Mouse (Mus musculus) heart, embryonic 11.5 days (tissue): ENCODE measurements around the gene Osbpl9. TPM values are rescaled to one million over a fixed set of nuclear protein-coding genes. Genes with fewer than 3 reads are reported as not detected.

Experiments used
- ATAC-seq: fragments of 200-750 bp; cut with Nextera tagmentation; replicated peaks from 2 replicates; pipeline ENCODE4 v1.8.0; 2017; ENCODE audit warnings: moderate library complexity; ENCODE audit not compliant: insufficient number of reproducible peaks, low FRiP score, low TSS enrichment
- H3K27ac ChIP-seq: fragments of 300-500 bp; sonication (generic); 2 replicates; pipeline ENCODE4 v1.5.1; 2014; ENCODE audit warnings: mild to moderate bottlenecking, low read depth, low read length
- H3K27me3 ChIP-seq: fragments of 300-500 bp; sonication (generic); 2 replicates; pipeline ENCODE4 v1.6.1; 2014; ENCODE audit warnings: mild to moderate bottlenecking, low read length, mixed read lengths; ENCODE audit not compliant: control insufficient read depth, insufficient read depth
- H3K36me3 ChIP-seq: fragments of 300-500 bp; sonication (generic); 2 replicates; pipeline ENCODE4 v1.6.1; 2014; ENCODE audit warnings: mild to moderate bottlenecking, low read length, moderate library complexity, mixed read lengths; ENCODE audit not compliant: control insufficient read depth, insufficient read depth
- H3K4me1 ChIP-seq: fragments of 300-500 bp; sonication (generic); 2 replicates; pipeline ENCODE4 v1.6.1; 2014; ENCODE audit warnings: low read length; ENCODE audit not compliant: control insufficient read depth, insufficient read depth
- H3K4me2 ChIP-seq: fragments of 300-500 bp; sonication (generic); 2 replicates; pipeline ENCODE4 v1.6.1; 2014; ENCODE audit warnings: mild to moderate bottlenecking, moderate library complexity
- H3K4me3 ChIP-seq: fragments of 300-500 bp; sonication (generic); 2 replicates; pipeline ENCODE4 v1.5.1; 2014; ENCODE audit warnings: low read depth, low read length
- H3K9ac ChIP-seq: fragments of 300-500 bp; sonication (generic); 2 replicates; pipeline ENCODE4 v1.6.1; 2014; ENCODE audit warnings: mild to moderate bottlenecking, low read depth, low read length, moderate library complexity
- H3K9me3 ChIP-seq: fragments of 300-500 bp; sonication (generic); replicated peaks from 2 replicates; pipeline ENCODE4 v1.6.1; 2016; ENCODE audit warnings: low read length; ENCODE audit not compliant: control insufficient read depth
- WGBS: fragments of 180-500 bp; shearing (Covaris S2); extraction: QIAGEN DNeasy Blood & Tissue Kit; methylation state at CpG from one replicate; pipeline ENCODE4 v1.1.7; 2014; ENCODE audit not compliant: insufficient replicate concordance; 5-methylcytosine and 5-hydroxymethylcytosine counted together
- polyA plus RNA-seq: library from polyadenylated mRNA; unstranded; fragments of >200 nt; fragmentation: Nextera tagmentation; extraction: Ambion mirVana; gene quantifications from 2 replicates; pipeline ENCODE4 v1.2.1, GENCODE M21; 2014

Gene Osbpl9
- polyA plus RNA-seq, 1 experiment from 2014 or later = 46.2 TPM

GRCm38 (mm10) chr4:109092344-109092743, 109.7 kb downstream of the Osbpl9 start:
- peaks cover 12% of the 10 kb centered on the region; the same call in 1 of the 2 replicates for H3K27me3 ChIP-seq
- no peaks in the 10 kb centered on the region for H3K36me3 ChIP-seq
- H3K9me3 ChIP-seq = no peaks in the 10 kb centered on the region
- 70% methylated on average over 5 of the region's 5 CpGs for WGBS
- H3K4me3 ChIP-seq = no peak overlapping the region
- H3K9ac ChIP-seq = no peak overlapping the region
- no peak overlapping the region for H3K27ac ChIP-seq
- H3K4me1 ChIP-seq = peaks cover 10% of the 10 kb centered on the region
- no peak overlapping the region for H3K4me2 ChIP-seq
- no peak for ATAC-seq

GRCm38 (mm10) chr4:109091241-109091777, 110.8 kb downstream of the Osbpl9 start:
- WGBS = 85% methylated on average over 8 of the region's 8 CpGs
- H3K27me3 ChIP-seq = 0 out of 2 replicates have a peak, but pooled peaks cover 4% of the 10 kb centered on the region
- H3K4me1 ChIP-seq = peaks cover 10% of the 10 kb centered on the region
- no peaks in the 10 kb centered on the region for H3K36me3 ChIP-seq
- no peak for ATAC-seq
- no peak overlapping the region for H3K27ac ChIP-seq
- H3K4me2 ChIP-seq = no peak overlapping the region
- H3K9me3 ChIP-seq = no peaks in the 10 kb centered on the region
- H3K4me3 ChIP-seq = no peak overlapping the region
- no peak overlapping the region for H3K9ac ChIP-seq

GRCm38 (mm10) chr4:109089999-109090398, 112.1 kb downstream of the Osbpl9 start:
- H3K9ac ChIP-seq = no peak overlapping the region
- H3K4me1 ChIP-seq = peaks cover 10% of the 10 kb centered on the region
- no peak overlapping the region for H3K4me3 ChIP-seq
- no peaks in the 10 kb centered on the region for H3K9me3 ChIP-seq
- no peak overlapping the region for H3K27ac ChIP-seq
- no peak for ATAC-seq
- no peak overlapping the region for H3K4me2 ChIP-seq
- no peaks in the 10 kb centered on the region for H3K36me3 ChIP-seq
- WGBS = 23% methylated on average over 6 of the region's 6 CpGs
- H3K27me3 ChIP-seq = 0 out of 2 replicates have a peak, but pooled peaks cover 4% of the 10 kb centered on the region

- Histone ChIP-seq H3K9ac (no peak overlapping the region), H3K36me3 (no peaks in the 10 kb centered on the region), H3K27me3 (0 out of 2 replicates have a peak, but pooled peaks cover 4% of the 10 kb centered on the region), H3K9me3 (no peaks in the 10 kb centered on the region), H3K4me1 (peaks cover 10% of the 10 kb centered on the region), H3K27ac (no peak overlapping the region), H3K4me3 (no peak overlapping the region), H3K4me2 (no peak overlapping the region)
- 85% methylated on average over 5 of the region's 5 CpGs for WGBS
- ATAC-seq = no peak
Observed at GRCm38 (mm10) chr4:109089171-109089570, 112.9 kb downstream of the Osbpl9 start.

- no peak overlapping the region for H3K27ac ChIP-seq
- no peaks in the 10 kb centered on the region; the same call in 1 of the 2 replicates for H3K36me3 ChIP-seq
- no peak overlapping the region for H3K9ac ChIP-seq
- H3K4me3 ChIP-seq = no peak overlapping the region
- no peak; the same call in 1 of the 2 replicates for ATAC-seq
- H3K4me2 ChIP-seq = no peak overlapping the region
- H3K4me1 ChIP-seq = no peaks in the 10 kb centered on the region
- WGBS = 66% methylated on average over 5 of the region's 5 CpGs
- no peaks in the 10 kb centered on the region for H3K9me3 ChIP-seq
- no peaks in the 10 kb centered on the region for H3K27me3 ChIP-seq
Observed at GRCm38 (mm10) chr4:109080118-109080517, 122.0 kb downstream of the Osbpl9 start.

- Histone ChIP-seq H3K27me3 (no peaks in the 10 kb centered on the region), H3K9me3 (no peaks in the 10 kb centered on the region), H3K4me2 (no peak overlapping the region), H3K4me3 (no peak overlapping the region), H3K9ac (no peak overlapping the region), H3K27ac (no peak overlapping the region), H3K4me1 (no peaks in the 10 kb centered on the region), H3K36me3 (no peaks in the 10 kb centered on the region; the same call in 1 of the 2 replicates)
- WGBS = 81% methylated on average over 3 of the region's 3 CpGs
- no peak for ATAC-seq
Observed at GRCm38 (mm10) chr4:109079676-109080075, 122.4 kb downstream of the Osbpl9 start.

GRCm38 (mm10) chr4:109078941-109079340, 123.1 kb downstream of the Osbpl9 start:
- no peaks in the 10 kb centered on the region for H3K4me1 ChIP-seq
- H3K27ac ChIP-seq = no peak overlapping the region
- ATAC-seq = no peak
- WGBS = 92% methylated on average over 7 of the region's 7 CpGs
- H3K36me3 ChIP-seq = no peaks in the 10 kb centered on the region; the same call in 1 of the 2 replicates
- H3K4me3 ChIP-seq = no peak overlapping the region
- H3K27me3 ChIP-seq = no peaks in the 10 kb centered on the region
- no peaks in the 10 kb centered on the region for H3K9me3 ChIP-seq
- no peak overlapping the region for H3K9ac ChIP-seq
- H3K4me2 ChIP-seq = no peak overlapping the region

GRCm38 (mm10) chr4:109073296-109073695, 128.8 kb downstream of the Osbpl9 start:
- peaks cover 3% of the 10 kb centered on the region; the same call in 1 of the 2 replicates for H3K36me3 ChIP-seq
- H3K9me3 ChIP-seq = no peaks in the 10 kb centered on the region
- no peak overlapping the region for H3K4me3 ChIP-seq
- no peak overlapping the region for H3K4me2 ChIP-seq
- ATAC-seq = no peak
- H3K27ac ChIP-seq = no peak overlapping the region
- 75% methylated on average over 3 of the region's 3 CpGs for WGBS
- H3K27me3 ChIP-seq = no peaks in the 10 kb centered on the region
- no peak overlapping the region for H3K9ac ChIP-seq
- peaks cover 16% of the 10 kb centered on the region for H3K4me1 ChIP-seq

GRCm38 (mm10) chr4:109072891-109073290, 129.2 kb downstream of the Osbpl9 start:
- Histone ChIP-seq H3K9ac (no peak overlapping the region), H3K27me3 (no peaks in the 10 kb centered on the region), H3K4me1 (peaks cover 16% of the 10 kb centered on the region), H3K9me3 (no peaks in the 10 kb centered on the region), H3K36me3 (peaks cover 5% of the 10 kb centered on the region; the same call in 1 of the 2 replicates), H3K4me2 (no peak overlapping the region), H3K4me3 (no peak overlapping the region), H3K27ac (no peak overlapping the region)
- WGBS = 64% methylated on average over 6 of the region's 6 CpGs
- ATAC-seq = no peak
